ENCODE assay signal across 7 mouse cellular contexts in genomic region chr15:12824197-12824952, GRCm38 (mm10). TPM values are rescaled to one million over a fixed set of nuclear protein-coding genes. Genes with fewer than 3 reads are reported as not detected.
DNase-seq lines count a peak whose midpoint lies in the region; ATAC-seq lines count a peak whose summit lies in the region.

Gene 6030458C11Rik (minus strand): TSS chr15:12824649.
Gene Drosha (plus strand): TSS chr15:12824815.

- H3K27ac ChIP-seq in embryonic facial prominence, embryonic 11.5 days (replicated peaks; ENCODE audit: low read depth, low read length) = peak within 1 kb of the TSS; percentile 52; the same call in 1 of the 2 replicates
- peak within 1 kb of the TSS; percentile 95 for H3K27ac ChIP-seq in limb, embryonic 10.5 days
- peak within 1 kb of the TSS; percentile 82 for H3K27ac ChIP-seq in midbrain, embryonic 13.5 days

- H3K9ac ChIP-seq in embryonic facial prominence, embryonic 11.5 days (replicated peaks; ENCODE audit: low read length) = peak within 1 kb of the TSS; percentile 88
- peak within 1 kb of the TSS; percentile 91 for H3K9ac ChIP-seq in midbrain, embryonic 13.5 days (replicated peaks)

- H3K27me3 ChIP-seq in embryonic facial prominence, embryonic 11.5 days (ENCODE audit: control insufficient read depth, insufficient read depth, low read length) = no peaks in the 10 kb centered on the region
- H3K27me3 ChIP-seq in limb, embryonic 10.5 days (ENCODE audit: low read depth, poor library complexity, severe bottlenecking) = no peaks in the 10 kb centered on the region
- no peaks in the 10 kb centered on the region for H3K27me3 ChIP-seq in midbrain, embryonic 13.5 days

- WGBS in embryonic facial prominence, embryonic 11.5 days = under 1% methylated on average over 67 of the region's 67 CpGs
- WGBS in limb, embryonic 10.5 days = under 1% methylated on average over 67 of the region's 67 CpGs
- under 1% methylated on average over 67 of the region's 67 CpGs for WGBS in midbrain, embryonic 13.5 days

- ATAC-seq in embryonic facial prominence, embryonic 11.5 days (replicated peaks; ENCODE audit: insufficient number of reproducible peaks, low FRiP score, low TSS enrichment, low read depth) = peak; percentile 100
- peak; percentile 98 for ATAC-seq in granulocyte monocyte progenitor cell, adult 5-6 weeks (replicated peaks; ENCODE audit: poor library complexity, severe bottlenecking)
- ATAC-seq in midbrain, embryonic 13.5 days = peak; percentile 100

- no peaks in the 10 kb centered on the region; the same call in 1 of the 2 replicates for H3K4me1 ChIP-seq in embryonic facial prominence, embryonic 11.5 days (ENCODE audit: control insufficient read depth, insufficient read depth, low read length)
- H3K4me1 ChIP-seq in limb, embryonic 10.5 days = peaks cover 16% of the 10 kb centered on the region
- peaks cover 32% of the 10 kb centered on the region for H3K4me1 ChIP-seq in midbrain, embryonic 13.5 days (replicated peaks)

- peak; percentile 99 for DNase-seq in adrenal gland, postnatal 14 days
- DNase-seq in embryonic facial prominence, embryonic 11.5 days (ENCODE audit: low spot score) = peak; percentile 99
- peak; percentile 98 for DNase-seq in kidney, adult 11 months
- peak; percentile 96 for DNase-seq in limb, embryonic 10.5 days (ENCODE audit: low spot score)
- DNase-seq in spleen, adult 12 weeks (ENCODE audit: low spot score) = peak; percentile 96

- peak within 1 kb of the TSS; percentile 61 for H3K4me2 ChIP-seq in embryonic facial prominence, embryonic 11.5 days (ENCODE audit: low read depth, low read length)
- peak within 1 kb of the TSS; percentile 78 for H3K4me2 ChIP-seq in midbrain, embryonic 13.5 days (replicated peaks)

- peak within 1 kb of the TSS; percentile 78 for H3K4me3 ChIP-seq in embryonic facial prominence, embryonic 11.5 days (ENCODE audit: low read depth, low read length)
- H3K4me3 ChIP-seq in limb, embryonic 10.5 days = peak within 1 kb of the TSS; percentile 76
- H3K4me3 ChIP-seq in midbrain, embryonic 13.5 days (replicated peaks) = peak within 1 kb of the TSS; percentile 87

- H3K9me3 ChIP-seq in embryonic facial prominence, embryonic 11.5 days (replicated peaks; ENCODE audit: control insufficient read depth, low read length) = no peaks in the 10 kb centered on the region
- H3K9me3 ChIP-seq in limb, embryonic 10.5 days (replicated peaks) = no peaks in the 10 kb centered on the region
- no peaks in the 10 kb centered on the region for H3K9me3 ChIP-seq in midbrain, embryonic 13.5 days

- H3K36me3 ChIP-seq in embryonic facial prominence, embryonic 11.5 days (replicated peaks; ENCODE audit: control insufficient read depth, insufficient read depth, low read depth, low read length) = peaks cover 7% of the 10 kb centered on the region
- peaks cover 67% of the 10 kb centered on the region for H3K36me3 ChIP-seq in limb, embryonic 10.5 days
- peaks cover 47% of the 10 kb centered on the region for H3K36me3 ChIP-seq in midbrain, embryonic 13.5 days

RNA-seq across cellular contexts. Expression of gene 6030458C11Rik, which starts in this region (rescaled TPM):
- 12.4 and 14.2 TPM in 2 replicates for total RNA-seq in adrenal gland, postnatal 14 days (2021)
- 22.2 and 25.5 TPM in 2 replicates for polyA plus RNA-seq in embryonic facial prominence, embryonic 11.5 days (2014; fragmentation: Nextera tagmentation; extraction: Ambion mirVana)
- 26.5 and 29.3 TPM in 2 replicates for total RNA-seq in granulocyte monocyte progenitor cell, adult 5-6 weeks (2014; fragmentation: Nextera tagmentation)
- total RNA-seq in granulocyte monocyte progenitor cell, adult 5-6 weeks (2017) = 18.6 and 23.7 TPM in 2 replicates
- polyA plus RNA-seq in limb, embryonic 10.5 days (2016; fragmentation: Nextera tagmentation; extraction: Ambion mirVana) = 47.0 and 55.6 TPM in 2 replicates
- 36.3 and 38.7 TPM in 2 replicates for polyA plus RNA-seq in midbrain, embryonic 13.5 days (2015; fragmentation: Nextera tagmentation; extraction: Ambion mirVana)

RNA-seq across cellular contexts. Expression of gene Drosha, which starts in this region (rescaled TPM):
- 33.8 and 36.5 TPM in 2 replicates for total RNA-seq in adrenal gland, postnatal 14 days (2021)
- 76.8 and 79.0 TPM in 2 replicates for polyA plus RNA-seq in embryonic facial prominence, embryonic 11.5 days (2014; fragmentation: Nextera tagmentation; extraction: Ambion mirVana)
- 33.0 and 42.1 TPM in 2 replicates for total RNA-seq in granulocyte monocyte progenitor cell, adult 5-6 weeks (2014; fragmentation: Nextera tagmentation)
- 12.1 and 23.5 TPM in 2 replicates for total RNA-seq in granulocyte monocyte progenitor cell, adult 5-6 weeks (2017)
- 82.4 and 85.5 TPM in 2 replicates for polyA plus RNA-seq in limb, embryonic 10.5 days (2016; fragmentation: Nextera tagmentation; extraction: Ambion mirVana)
- polyA plus RNA-seq in midbrain, embryonic 13.5 days (2015; fragmentation: Nextera tagmentation; extraction: Ambion mirVana) = 54.1 and 57.7 TPM in 2 replicates

Comparison
In these comparisons a context has a peak if more than half of its experiments do, and no peak if none do; other contexts are left out.
1. Peak in every context shown above with its lines: DNase-seq, ATAC-seq, H3K4me3 ChIP-seq and H3K27ac ChIP-seq.